Mouse (Mus musculus) bone marrow macrophage, adult 2 months (primary cell): Measurements from ENCODE around the gene Notch2.

ENCODE experiments used
- CTCF ChIP-seq: IDR thresholded peaks from 2 replicates; pipeline ENCODE4 v1.5.1; 2012; ENCODE audit warnings: low read depth, mild to moderate bottlenecking, low read length, moderate library complexity
- POLR2A ChIP-seq: IDR thresholded peaks from 2 replicates; pipeline ENCODE4 v1.6.1; 2012; ENCODE audit warnings: mild to moderate bottlenecking, low read depth, low read length, borderline replicate concordance

DNA sequence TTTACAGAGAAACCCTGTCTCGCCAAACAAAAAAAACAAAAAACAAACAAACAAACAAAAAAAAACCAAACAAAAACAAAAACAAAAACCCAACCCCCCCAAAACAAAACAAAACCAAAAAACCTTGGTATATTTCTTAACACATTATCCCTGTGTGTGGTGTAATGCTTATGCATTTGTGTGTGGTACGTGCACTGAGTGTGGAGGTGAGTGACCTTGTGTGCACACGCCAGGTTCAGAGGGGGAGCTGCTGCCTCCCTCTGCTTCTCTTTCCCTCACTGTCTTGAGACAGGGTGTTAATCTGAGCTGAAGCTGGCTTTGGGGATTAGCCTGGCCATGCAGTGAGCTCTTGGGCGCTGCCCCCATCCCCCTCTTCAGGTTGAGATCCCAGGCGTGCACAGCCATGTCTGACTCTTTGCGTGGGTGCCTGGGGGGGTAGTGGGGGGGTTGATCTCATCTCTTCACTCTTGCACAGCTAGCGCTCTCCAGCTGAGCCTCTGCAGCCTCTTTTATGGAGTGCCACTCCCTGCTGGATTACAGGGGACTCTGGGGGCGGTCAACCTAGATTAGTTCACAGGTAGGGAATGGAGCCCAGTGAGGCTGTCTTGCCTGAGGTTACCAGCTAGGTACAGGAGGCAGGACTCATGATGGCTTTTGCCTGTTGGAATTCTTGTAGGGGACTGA is 32.3 kb downstream of the Notch2 start:
- no peak for TF ChIP-seq CTCF
- TF ChIP-seq POLR2A: no peak
